ENCODE assay signal across 14 mouse cellular contexts in the genomic region with DNA sequence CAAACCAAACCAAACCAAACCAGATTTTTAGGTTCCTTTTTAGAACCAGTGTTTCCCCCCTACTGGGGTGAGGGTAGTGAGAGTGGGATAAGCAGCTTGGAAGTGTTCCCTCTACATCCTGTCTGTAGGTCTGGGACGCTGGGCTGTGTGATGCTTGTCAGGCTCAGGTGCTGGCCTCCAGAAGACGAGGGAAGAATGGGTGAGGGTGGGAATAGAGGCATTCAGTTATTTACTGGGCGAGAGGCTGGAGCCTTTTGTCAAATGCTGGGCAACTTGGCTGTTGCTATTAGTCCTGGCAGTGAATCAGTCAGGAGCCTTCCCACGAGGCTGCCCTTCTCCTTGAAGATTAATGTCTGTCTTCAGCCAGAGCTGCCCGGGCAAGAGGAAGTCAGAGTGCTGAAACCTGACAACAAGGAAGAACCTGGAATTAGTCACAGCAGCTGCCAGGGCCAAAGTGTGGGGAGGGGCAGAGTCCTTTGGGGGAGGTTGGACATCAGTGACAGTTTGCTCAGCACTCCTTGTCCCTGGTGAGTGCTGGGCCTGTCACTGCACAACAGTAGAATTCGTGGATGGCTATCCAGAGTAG.
DNase-seq lines count a peak whose midpoint lies in the region; ATAC-seq and TF ChIP-seq lines count a peak whose summit lies in the region.
"Had no signal": no experiment of that assay in that cellular context is flagged by ENCODE, and none has a peak within 500 bp of the region (broad histone marks: within the 10 kb centered on the region; RNA-seq: fewer than 3 reads in every experiment).

No protein-coding gene starts in this region.

- H3K36me3 ChIP-seq in intestine, embryonic 15.5 days = no peaks in the 10 kb centered on the region
- H3K36me3 ChIP-seq in intestine, postnatal 0 days (ENCODE audit: control insufficient read depth, insufficient read depth) = no peaks in the 10 kb centered on the region
- no peaks in the 10 kb centered on the region for H3K36me3 ChIP-seq in liver, embryonic 11.5 days (ENCODE audit: control insufficient read depth, insufficient read depth, low read length)
- no peaks in the 10 kb centered on the region for H3K36me3 ChIP-seq in forebrain, embryonic 15.5 days
- H3K36me3 ChIP-seq in midbrain, embryonic 15.5 days (replicated peaks) = no peaks in the 10 kb centered on the region
- H3K36me3 ChIP-seq: midbrain, embryonic 12.5 days; stomach, embryonic 15.5 days had no signal

- H3K9me3 ChIP-seq in intestine, embryonic 15.5 days = no peaks in the 10 kb centered on the region
- H3K9me3 ChIP-seq in intestine, postnatal 0 days (ENCODE audit: control insufficient read depth) = no peaks in the 10 kb centered on the region
- H3K9me3 ChIP-seq in liver, embryonic 11.5 days (ENCODE audit: control insufficient read depth, low read length) = no peaks in the 10 kb centered on the region
- H3K9me3 ChIP-seq in forebrain, embryonic 15.5 days = no peaks in the 10 kb centered on the region
- H3K9me3 ChIP-seq in midbrain, embryonic 15.5 days = no peaks in the 10 kb centered on the region
- H3K9me3 ChIP-seq: midbrain, embryonic 12.5 days; stomach, embryonic 15.5 days had no signal

- H3K27me3 ChIP-seq in intestine, embryonic 15.5 days (replicated peaks) = no peaks in the 10 kb centered on the region
- no peaks in the 10 kb centered on the region for H3K27me3 ChIP-seq in intestine, postnatal 0 days (replicated peaks; ENCODE audit: control insufficient read depth, insufficient read depth, low read length)
- no peaks in the 10 kb centered on the region for H3K27me3 ChIP-seq in liver, embryonic 11.5 days (replicated peaks; ENCODE audit: control insufficient read depth, insufficient read depth, low read length)
- H3K27me3 ChIP-seq in forebrain, embryonic 15.5 days = no peaks in the 10 kb centered on the region
- H3K27me3 ChIP-seq in midbrain, embryonic 15.5 days (replicated peaks) = no peaks in the 10 kb centered on the region
- H3K27me3 ChIP-seq: stomach, embryonic 15.5 days had no signal

- no peak overlapping the region for H3K27ac ChIP-seq in intestine, embryonic 15.5 days
- H3K27ac ChIP-seq in intestine, postnatal 0 days (ENCODE audit: low read depth, low read length) = no peak overlapping the region
- H3K27ac ChIP-seq in liver, embryonic 11.5 days (ENCODE audit: low read depth, low read length) = no peak overlapping the region
- no peak overlapping the region for H3K27ac ChIP-seq in forebrain, embryonic 15.5 days (replicated peaks)
- no peak overlapping the region for H3K27ac ChIP-seq in midbrain, embryonic 15.5 days
- H3K27ac ChIP-seq: liver, embryonic 14.5 days; midbrain, embryonic 12.5 days; stomach, embryonic 15.5 days had no signal

- H3K4me3 ChIP-seq in intestine, embryonic 15.5 days (replicated peaks) = no peak overlapping the region
- no peak overlapping the region for H3K4me3 ChIP-seq in intestine, postnatal 0 days (ENCODE audit: low read depth, low read length)
- no peak overlapping the region for H3K4me3 ChIP-seq in liver, embryonic 11.5 days (ENCODE audit: low read depth, low read length)
- no peak overlapping the region for H3K4me3 ChIP-seq in forebrain, embryonic 15.5 days
- no peak overlapping the region for H3K4me3 ChIP-seq in midbrain, embryonic 15.5 days
- H3K4me3 ChIP-seq: midbrain, embryonic 12.5 days; stomach, embryonic 15.5 days had no signal

- WGBS in intestine, embryonic 15.5 days = 28% methylated on average over 6 of the region's 6 CpGs
- 27% methylated on average over 6 of the region's 6 CpGs for WGBS in intestine, postnatal 0 days
- WGBS in liver, embryonic 11.5 days = 28% methylated on average over 6 of the region's 6 CpGs
- WGBS in forebrain, embryonic 15.5 days = 55% methylated on average over 6 of the region's 6 CpGs
- WGBS in midbrain, embryonic 15.5 days = 56% methylated on average over 6 of the region's 6 CpGs

- H3K4me1 ChIP-seq in intestine, embryonic 15.5 days (replicated peaks) = no peaks in the 10 kb centered on the region
- H3K4me1 ChIP-seq in intestine, postnatal 0 days (replicated peaks; ENCODE audit: control insufficient read depth, insufficient read depth, low read length) = no peaks in the 10 kb centered on the region
- no peaks in the 10 kb centered on the region for H3K4me1 ChIP-seq in liver, embryonic 11.5 days (replicated peaks; ENCODE audit: control insufficient read depth, insufficient read depth, low read length)
- no peaks in the 10 kb centered on the region for H3K4me1 ChIP-seq in forebrain, embryonic 15.5 days
- no peaks in the 10 kb centered on the region for H3K4me1 ChIP-seq in midbrain, embryonic 15.5 days
- H3K4me1 ChIP-seq: midbrain, embryonic 12.5 days; stomach, embryonic 15.5 days had no signal

- no peak overlapping the region for H3K9ac ChIP-seq in intestine, embryonic 15.5 days
- H3K9ac ChIP-seq in intestine, postnatal 0 days (ENCODE audit: low read depth, low read length) = no peak overlapping the region
- H3K9ac ChIP-seq in liver, embryonic 11.5 days (ENCODE audit: low read depth, low read length) = no peak overlapping the region
- no peak overlapping the region for H3K9ac ChIP-seq in forebrain, embryonic 15.5 days (replicated peaks)
- no peak overlapping the region for H3K9ac ChIP-seq in midbrain, embryonic 15.5 days
- H3K9ac ChIP-seq: liver, embryonic 14.5 days; midbrain, embryonic 12.5 days; stomach, embryonic 15.5 days had no signal

- no peak for TF ChIP-seq CTCF in intestine, postnatal 0 days (IDR thresholded peaks at IDR 0.05; ENCODE audit: low read depth)

- H3K4me2 ChIP-seq in intestine, embryonic 15.5 days (replicated peaks) = no peak overlapping the region
- no peak overlapping the region for H3K4me2 ChIP-seq in intestine, postnatal 0 days (replicated peaks; ENCODE audit: low read depth)
- no peak overlapping the region for H3K4me2 ChIP-seq in liver, embryonic 11.5 days
- no peak overlapping the region for H3K4me2 ChIP-seq in forebrain, embryonic 15.5 days (replicated peaks)
- H3K4me2 ChIP-seq in midbrain, embryonic 15.5 days = no peak overlapping the region
- H3K4me2 ChIP-seq: midbrain, embryonic 12.5 days; stomach, embryonic 15.5 days had no signal

- DNase-seq in adrenal gland, adult 2 months = peak; percentile 87
- no peak for DNase-seq in liver, embryonic 11.5 days (ENCODE audit: low spot score)
- DNase-seq: cerebellum, adult 9-11 months; gastrocnemius, postnatal 36 days; heart, postnatal 4 days had no signal

- peak; percentile 55 for ATAC-seq in intestine, embryonic 15.5 days
- ATAC-seq in intestine, postnatal 0 days = no peak
- peak; percentile 78 for ATAC-seq in granulocyte monocyte progenitor cell, adult 5-6 weeks (replicated peaks; ENCODE audit: poor library complexity, severe bottlenecking)
- peak; percentile 85 for ATAC-seq in megakaryocyte progenitor cell, adult 5-6 weeks (replicated peaks; ENCODE audit: poor library complexity)
- ATAC-seq in liver, embryonic 11.5 days (replicated peaks; ENCODE audit: low FRiP score) = no peak
- ATAC-seq in forebrain, embryonic 15.5 days (replicated peaks) = no peak
- ATAC-seq in midbrain, embryonic 15.5 days (replicated peaks) = no peak

Comparison
In these comparisons a context has a peak if more than half of its experiments do, and no peak if none do; other contexts are left out.
1. ATAC-seq: peak in intestine, embryonic 15.5 days (single experiment), granulocyte monocyte progenitor cell, adult 5-6 weeks (single experiment) and megakaryocyte progenitor cell, adult 5-6 weeks (single experiment); none in intestine, postnatal 0 days (single experiment), liver, embryonic 11.5 days (single experiment), forebrain, embryonic 15.5 days (single experiment) and midbrain, embryonic 15.5 days (single experiment).